Mouse (Mus musculus): Measurements from ENCODE around the gene Ahctf1. TPM values are rescaled to one million over a fixed set of nuclear protein-coding genes. Genes with fewer than 3 reads are reported as not detected.
A peak's percentile ranks its signal among the peaks of the same experiment; 100 is the strongest.

The Ahctf1 gene
- polyA plus RNA-seq (2015; fragmentation: Nextera tagmentation; extraction: Ambion mirVana), result 14.7 and 15.9 TPM in 2 replicates

GRCm38 (mm10) chr1:179803513-179804139, at the start of gene Ahctf1:
Gene Ahctf1 (minus strand): TSS chr1:179803680.
- H3K27me3 ChIP-seq (replicated peaks), result no peaks in the 10 kb centered on the region
- H3K9ac ChIP-seq, result peak within 1 kb of the TSS; percentile 97
- peaks cover 32% of the 10 kb centered on the region for H3K4me1 ChIP-seq
- peaks cover 8% of the 10 kb centered on the region for H3K36me3 ChIP-seq
- under 1% methylated on average over 56 of the region's 56 CpGs for WGBS
- ATAC-seq (ENCODE audit: extremely low read depth, insufficient number of reproducible peaks, low FRiP score, low TSS enrichment), result peak; percentile 94
- peak within 1 kb of the TSS; percentile 69 for H3K4me3 ChIP-seq
- peak within 1 kb of the TSS; percentile 98 for H3K27ac ChIP-seq (replicated peaks)
- H3K9me3 ChIP-seq, result no peaks in the 10 kb centered on the region
- H3K4me2 ChIP-seq, result peak within 1 kb of the TSS; percentile 89

GRCm38 (mm10) chr1:179847759-179848389, 44.4 kb upstream of the Ahctf1 start:
- peak overlapping the region; percentile 71 for H3K4me2 ChIP-seq
- no peaks in the 10 kb centered on the region for H3K27me3 ChIP-seq (replicated peaks)
- WGBS, result 3% methylated on average over 20 of the region's 20 CpGs
- ATAC-seq (ENCODE audit: extremely low read depth, insufficient number of reproducible peaks, low FRiP score, low TSS enrichment), result 0 out of 2 replicates have a peak, but pooled peaks have one; percentile 21
- H3K4me3 ChIP-seq, result peak overlapping the region; percentile 51
- no peaks in the 10 kb centered on the region for H3K36me3 ChIP-seq
- peak overlapping the region; percentile 46 for H3K27ac ChIP-seq (replicated peaks)
- H3K9ac ChIP-seq, result peak overlapping the region; percentile 79
- H3K9me3 ChIP-seq, result no peaks in the 10 kb centered on the region; the same call in 1 of the 2 replicates
- H3K4me1 ChIP-seq, result peaks cover 23% of the 10 kb centered on the region

DNA sequence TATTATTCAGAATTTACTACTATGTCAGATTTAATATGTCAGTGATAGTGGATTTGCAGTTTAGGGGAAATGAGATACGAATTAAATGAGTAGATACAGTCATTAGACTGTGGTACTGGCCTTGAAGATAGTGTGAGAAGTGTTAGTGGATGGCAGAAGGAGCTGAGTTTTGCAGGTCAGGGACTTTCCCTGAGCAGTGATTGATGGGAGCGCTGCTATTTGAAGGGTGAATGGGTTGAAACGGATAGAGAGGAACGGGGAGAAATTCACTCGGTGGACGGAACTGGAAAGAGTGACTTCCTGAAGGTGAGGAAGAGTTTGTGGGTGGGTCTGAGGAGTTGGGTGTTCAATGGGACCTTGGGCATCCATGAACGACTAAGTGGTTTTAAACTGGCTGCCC, 43.7 kb upstream of the Ahctf1 start:
- Histone ChIP-seq H3K9ac (peak overlapping the region; percentile 11; the same call in 1 of the 2 replicates), H3K9me3 (no peaks in the 10 kb centered on the region; the same call in 1 of the 2 replicates), H3K4me1 (peaks cover 23% of the 10 kb centered on the region), H3K4me3 (0 out of 2 replicates have a peak overlapping the region, but pooled peaks have one; percentile 51), H3K27ac (replicated peaks) (no peak overlapping the region), H3K36me3 (no peaks in the 10 kb centered on the region), H3K4me2 (peak overlapping the region; percentile 71), H3K27me3 (replicated peaks) (no peaks in the 10 kb centered on the region; the same call in 1 of the 2 replicates)
- WGBS, result 41% methylated on average over 7 of the region's 7 CpGs
- ATAC-seq (ENCODE audit: extremely low read depth, insufficient number of reproducible peaks, low FRiP score, low TSS enrichment), result no peak

DNA sequence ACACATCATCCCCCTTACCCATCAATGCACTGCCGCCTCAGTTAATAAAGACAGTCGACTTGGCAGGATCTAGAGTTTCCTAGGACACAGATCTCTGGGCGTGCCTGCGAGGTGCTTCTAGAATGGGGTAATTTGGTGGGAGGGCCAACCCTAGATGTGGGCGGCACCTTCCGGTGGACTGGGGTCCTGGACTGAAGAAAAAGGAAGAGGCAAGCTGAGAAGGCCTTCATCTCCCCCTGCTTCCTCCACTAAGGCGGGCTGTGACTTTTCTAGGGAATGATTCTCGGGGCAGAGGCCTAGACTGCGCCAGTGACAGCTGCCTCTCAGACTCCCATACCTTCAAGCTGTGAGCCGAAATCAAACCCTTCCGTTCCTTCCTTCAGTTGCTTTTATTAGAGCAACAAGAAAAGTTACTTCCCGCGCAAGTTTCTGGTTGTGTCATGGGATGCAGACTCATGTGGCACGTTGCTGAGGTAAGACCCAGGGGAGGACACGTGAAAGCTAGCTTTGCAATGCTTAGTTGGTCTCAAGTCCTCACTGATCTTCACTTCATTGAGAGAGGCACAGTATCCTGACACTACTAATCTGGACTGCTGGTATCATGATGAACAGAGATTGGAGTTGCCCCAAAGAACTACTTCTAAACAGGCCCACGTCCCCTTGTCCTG, 42.5 kb upstream of the Ahctf1 start:
- Histone ChIP-seq H3K27me3 (replicated peaks) (no peaks in the 10 kb centered on the region; the same call in 1 of the 2 replicates), H3K4me1 (peaks cover 23% of the 10 kb centered on the region), H3K4me3 (no peak overlapping the region), H3K27ac (replicated peaks) (no peak overlapping the region), H3K36me3 (no peaks in the 10 kb centered on the region), H3K4me2 (no peak overlapping the region), H3K9ac (no peak overlapping the region), H3K9me3 (no peaks in the 10 kb centered on the region; the same call in 1 of the 2 replicates)
- no peak for ATAC-seq (ENCODE audit: extremely low read depth, insufficient number of reproducible peaks, low FRiP score, low TSS enrichment)
- WGBS, result 82% methylated on average over 16 of the region's 16 CpGs

GRCm38 (mm10) chr1:179844894-179845293, 41.4 kb upstream of the Ahctf1 start:
- ATAC-seq (ENCODE audit: extremely low read depth, insufficient number of reproducible peaks, low FRiP score, low TSS enrichment), result no peak
- Histone ChIP-seq H3K9ac (no peak overlapping the region), H3K27ac (replicated peaks) (no peak overlapping the region), H3K27me3 (replicated peaks) (no peaks in the 10 kb centered on the region; the same call in 1 of the 2 replicates), H3K36me3 (no peaks in the 10 kb centered on the region), H3K4me1 (peaks cover 23% of the 10 kb centered on the region), H3K4me2 (no peak overlapping the region), H3K4me3 (no peak overlapping the region), H3K9me3 (no peaks in the 10 kb centered on the region; the same call in 1 of the 2 replicates)
- WGBS, result 27% methylated on average over 5 of the region's 5 CpGs

DNA sequence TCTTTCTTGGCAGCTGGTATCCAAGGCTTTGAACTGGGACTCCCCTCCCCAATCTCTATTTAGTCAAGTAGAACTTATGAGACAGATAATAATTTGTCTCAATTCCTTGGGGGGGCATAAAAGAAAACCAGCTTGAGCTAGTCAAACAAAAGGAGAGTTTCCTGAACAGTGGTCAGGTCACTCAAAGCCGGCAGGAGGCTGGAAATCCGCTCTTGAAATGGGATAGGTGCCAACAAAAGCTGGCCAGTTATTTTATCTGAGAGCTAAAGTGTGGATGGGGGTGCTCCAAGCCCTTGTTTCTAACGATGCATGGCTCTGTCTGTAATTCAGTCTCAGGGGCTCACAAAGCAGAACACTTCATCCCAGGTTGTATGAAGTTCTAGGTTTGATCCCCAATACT, 40.5 kb upstream of the Ahctf1 start:
- peaks cover 23% of the 10 kb centered on the region for H3K4me1 ChIP-seq
- no peak for ATAC-seq (ENCODE audit: extremely low read depth, insufficient number of reproducible peaks, low FRiP score, low TSS enrichment)
- H3K9me3 ChIP-seq, result no peaks in the 10 kb centered on the region
- no peak overlapping the region for H3K4me3 ChIP-seq
- no peaks in the 10 kb centered on the region; the same call in 1 of the 2 replicates for H3K27me3 ChIP-seq (replicated peaks)
- no peak overlapping the region for H3K9ac ChIP-seq
- H3K36me3 ChIP-seq, result no peaks in the 10 kb centered on the region
- H3K4me2 ChIP-seq, result no peak overlapping the region
- H3K27ac ChIP-seq (replicated peaks), result 0 out of 2 replicates have a peak overlapping the region, but pooled peaks have one; percentile 7
- WGBS, result 5% methylated on average over 3 of the region's 3 CpGs

DNA sequence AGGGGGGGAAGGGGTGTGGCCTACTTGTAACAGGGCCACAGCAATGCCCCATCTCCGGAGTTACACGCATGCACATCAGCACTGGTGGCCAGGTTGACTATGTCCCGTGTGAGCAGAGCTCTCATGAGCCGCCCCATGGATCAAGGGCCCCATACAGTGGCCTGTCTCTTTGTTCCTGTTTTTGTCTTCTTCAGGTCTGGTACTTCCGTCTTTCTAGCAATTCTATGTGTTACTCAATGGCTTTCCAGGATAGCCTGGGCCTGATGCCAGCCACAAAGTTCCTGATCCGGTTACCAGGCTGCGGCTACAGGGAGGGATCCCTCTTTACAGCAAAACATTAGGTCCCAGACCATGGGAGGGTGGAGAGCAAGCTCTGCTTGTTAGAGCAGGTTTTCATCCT, 39.1 kb upstream of the Ahctf1 start:
- no peak overlapping the region for H3K9ac ChIP-seq
- no peaks in the 10 kb centered on the region for H3K36me3 ChIP-seq
- no peak overlapping the region for H3K4me2 ChIP-seq
- H3K4me1 ChIP-seq, result peaks cover 18% of the 10 kb centered on the region
- H3K4me3 ChIP-seq, result no peak overlapping the region
- H3K9me3 ChIP-seq, result no peaks in the 10 kb centered on the region
- no peak overlapping the region for H3K27ac ChIP-seq (replicated peaks)
- no peaks in the 10 kb centered on the region; the same call in 1 of the 2 replicates for H3K27me3 ChIP-seq (replicated peaks)
- ATAC-seq (ENCODE audit: extremely low read depth, insufficient number of reproducible peaks, low FRiP score, low TSS enrichment), result no peak
- WGBS, result 75% methylated on average over 7 of the region's 7 CpGs

DNA sequence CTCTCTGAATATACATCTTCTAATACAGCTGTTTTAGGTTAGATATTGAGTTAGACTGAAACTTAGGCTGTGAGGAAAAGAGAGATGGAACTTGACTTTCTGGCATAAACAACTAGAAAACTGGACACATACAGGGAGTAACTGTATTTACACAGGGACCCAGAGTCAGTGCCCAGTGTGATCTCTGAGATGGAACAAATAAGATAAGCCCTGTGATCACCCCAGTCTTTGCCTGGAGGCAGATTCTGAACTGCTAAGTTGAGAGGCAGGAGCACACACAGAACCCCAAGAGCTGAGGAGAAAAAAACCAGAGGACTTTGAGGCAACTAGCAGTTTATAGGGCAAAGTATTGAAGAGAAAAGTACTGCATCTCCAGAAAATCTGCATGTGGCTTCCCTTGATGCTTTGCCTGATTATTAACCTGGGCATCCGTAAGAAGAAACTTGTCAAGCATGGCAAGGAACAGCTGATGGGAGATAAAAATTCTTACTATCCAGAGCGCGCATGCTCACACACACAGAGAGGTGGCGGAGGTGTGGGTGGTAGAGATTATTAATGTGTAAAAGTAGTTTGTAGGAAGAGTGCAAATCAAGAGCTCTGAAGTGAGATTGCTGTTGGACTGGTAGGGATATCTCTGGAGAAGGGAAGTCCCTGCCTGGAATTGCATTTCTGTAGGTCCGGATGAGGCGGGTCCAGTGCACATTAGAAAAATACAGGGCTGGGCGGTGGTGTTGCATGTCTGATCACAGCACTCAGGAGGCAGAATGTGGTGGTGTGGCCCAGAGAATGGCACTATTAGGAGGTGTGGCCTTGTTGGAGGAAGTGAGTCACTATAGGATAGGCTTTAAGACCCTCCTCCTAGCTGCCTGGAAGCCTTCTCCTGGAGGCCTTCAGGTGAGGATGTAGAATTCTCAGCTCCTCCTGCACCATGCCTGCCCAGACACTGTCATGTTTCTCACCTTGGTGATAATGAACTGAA, 33.2 kb upstream of the Ahctf1 start:
- Histone ChIP-seq H3K4me2 (no peak overlapping the region), H3K9ac (no peak overlapping the region), H3K36me3 (no peaks in the 10 kb centered on the region), H3K27me3 (replicated peaks) (no peaks in the 10 kb centered on the region), H3K4me1 (no peaks in the 10 kb centered on the region), H3K9me3 (peaks cover 13% of the 10 kb centered on the region), H3K27ac (replicated peaks) (no peak overlapping the region), H3K4me3 (no peak overlapping the region)
- 81% methylated on average over 7 of the region's 7 CpGs for WGBS
- ATAC-seq (ENCODE audit: extremely low read depth, insufficient number of reproducible peaks, low FRiP score, low TSS enrichment), result no peak

GRCm38 (mm10) chr1:179835753-179836425, 32.4 kb upstream of the Ahctf1 start:
- Histone ChIP-seq H3K9me3 (peaks cover 13% of the 10 kb centered on the region), H3K9ac (no peak overlapping the region), H3K36me3 (no peaks in the 10 kb centered on the region), H3K27me3 (replicated peaks) (no peaks in the 10 kb centered on the region), H3K4me2 (no peak overlapping the region), H3K27ac (replicated peaks) (no peak overlapping the region), H3K4me3 (no peak overlapping the region), H3K4me1 (no peaks in the 10 kb centered on the region)
- WGBS, result 76% methylated on average over 1 of the region's 1 CpGs
- no peak for ATAC-seq (ENCODE audit: extremely low read depth, insufficient number of reproducible peaks, low FRiP score, low TSS enrichment)

DNA sequence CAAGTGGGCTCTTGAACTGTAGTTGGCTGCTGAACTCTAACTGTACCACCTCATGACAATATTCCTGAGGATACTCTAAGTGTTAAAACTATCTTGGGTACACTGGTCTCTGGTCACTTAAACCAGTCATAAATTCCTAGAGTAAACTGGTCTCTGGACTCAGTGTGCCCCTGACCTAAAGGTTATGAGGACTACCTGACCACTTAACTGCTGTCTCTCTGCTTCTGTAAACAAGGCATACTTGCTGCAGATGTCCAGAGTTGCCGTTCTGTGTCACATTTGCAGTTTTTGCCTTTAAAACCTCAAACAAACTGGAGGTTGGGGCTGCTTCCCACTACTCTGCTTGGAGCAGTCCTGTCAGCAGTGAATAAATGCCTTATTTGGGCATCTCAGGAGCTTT, 30.1 kb upstream of the Ahctf1 start:
- Histone ChIP-seq H3K4me2 (no peak overlapping the region), H3K9me3 (peaks cover 13% of the 10 kb centered on the region), H3K27me3 (replicated peaks) (no peaks in the 10 kb centered on the region), H3K27ac (replicated peaks) (no peak overlapping the region), H3K9ac (no peak overlapping the region), H3K36me3 (no peaks in the 10 kb centered on the region), H3K4me1 (no peaks in the 10 kb centered on the region), H3K4me3 (no peak overlapping the region)
- WGBS, result 83% methylated on average over 1 of the region's 1 CpGs
- ATAC-seq (ENCODE audit: extremely low read depth, insufficient number of reproducible peaks, low FRiP score, low TSS enrichment), result no peak
